Mouse (Mus musculus): ENCODE measurements at regions not wholly inside any gene's neighbourhood (a gene's known extent, or its start where the extent isn't known, plus 50 kb on each side); places are given as distances from the start of the nearest gene placed in this dataset.

DNA sequence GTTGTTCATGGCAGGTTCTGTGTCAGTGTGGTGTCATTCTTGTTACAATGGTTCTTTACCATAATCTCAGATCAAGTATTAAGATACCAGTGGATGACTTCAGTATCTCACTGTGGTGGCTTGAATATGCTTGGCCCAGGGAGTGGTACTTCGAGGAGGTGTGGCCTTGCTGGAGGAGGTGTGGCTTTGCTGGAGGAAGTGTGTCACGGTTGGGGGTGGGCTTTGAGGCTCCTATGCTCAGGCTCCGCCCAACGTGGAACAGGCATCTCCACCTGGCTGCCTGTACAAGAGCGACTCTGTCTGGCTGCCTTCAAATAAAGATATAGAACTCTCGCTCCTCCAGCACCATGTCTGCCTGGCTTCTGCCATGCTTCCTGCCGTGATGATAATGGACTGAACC lies 63.6 kb downstream of the Cd2 start:
- ATAC-seq (ENCODE audit: low FRiP score): no peak
- 75% methylated on average over 7 of the region's 7 CpGs for WGBS

DNA sequence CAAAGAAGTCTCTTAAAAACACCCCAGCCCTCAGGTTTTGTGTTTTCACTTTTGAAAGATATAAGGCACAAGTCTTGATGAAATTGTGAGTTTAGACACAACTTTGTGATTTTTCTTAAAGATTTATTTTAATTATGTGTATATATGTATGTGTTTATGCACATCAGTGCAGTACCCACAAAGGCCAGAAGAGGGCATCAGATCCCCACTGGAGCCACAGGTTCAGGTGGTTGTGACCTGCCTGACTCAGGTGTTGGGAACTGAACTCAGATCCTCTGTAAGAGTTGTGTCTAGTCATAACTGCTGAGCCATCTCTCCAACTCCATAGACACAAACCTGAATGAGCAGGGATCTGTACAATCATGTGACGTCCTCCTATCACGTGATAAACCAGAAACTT lies 67.8 kb downstream of the Cd2 start:
- Histone ChIP-seq H3K4me3 (ENCODE audit: low read depth, low read length) (no peak overlapping the region), H3K27me3 (ENCODE audit: insufficient read depth, low read length) (no peaks in the 10 kb centered on the region), H3K36me3 (ENCODE audit: insufficient read depth, low read length) (no peaks in the 10 kb centered on the region), H3K9me3 (ENCODE audit: low read length) (no peaks in the 10 kb centered on the region), H3K4me1 (ENCODE audit: insufficient read depth, low read length) (no peaks in the 10 kb centered on the region), H3K27ac (ENCODE audit: low read depth, low read length) (no peak overlapping the region), H3K9ac (replicated peaks; ENCODE audit: low read length, poor library complexity, severe bottlenecking) (no peak overlapping the region), H3K4me2 (ENCODE audit: low read depth, low read length, poor library complexity, severe bottlenecking) (no peak overlapping the region)
- TF ChIP-seq CTCF (IDR thresholded peaks at IDR 0.05): peak; percentile 38; the same call in 1 of the 2 replicates
- ATAC-seq (ENCODE audit: low FRiP score): no peak
- DNase-seq (ENCODE audit: low spot score): no peak
- WGBS: 100% methylated on average over 2 of the region's 2 CpGs

More for the DNA sequence above, 63.6 kb downstream of the Cd2 start:
- H3K36me3 ChIP-seq (ENCODE audit: insufficient read depth, low read length): no peaks in the 10 kb centered on the region
- TF ChIP-seq CTCF (IDR thresholded peaks at IDR 0.05): no peak
- H3K27me3 ChIP-seq (ENCODE audit: insufficient read depth, low read length): no peaks in the 10 kb centered on the region
- H3K27ac ChIP-seq (ENCODE audit: low read depth, low read length): no peak overlapping the region
- no peak overlapping the region for H3K4me3 ChIP-seq (ENCODE audit: low read depth, low read length)
- no peak overlapping the region for H3K9ac ChIP-seq (replicated peaks; ENCODE audit: low read length, poor library complexity, severe bottlenecking)
- H3K4me2 ChIP-seq (ENCODE audit: low read depth, low read length, poor library complexity, severe bottlenecking): no peak overlapping the region
- no peak for DNase-seq (ENCODE audit: low spot score)
- H3K4me1 ChIP-seq (ENCODE audit: insufficient read depth, low read length): no peaks in the 10 kb centered on the region
- H3K9me3 ChIP-seq (ENCODE audit: low read length): no peaks in the 10 kb centered on the region

DNA sequence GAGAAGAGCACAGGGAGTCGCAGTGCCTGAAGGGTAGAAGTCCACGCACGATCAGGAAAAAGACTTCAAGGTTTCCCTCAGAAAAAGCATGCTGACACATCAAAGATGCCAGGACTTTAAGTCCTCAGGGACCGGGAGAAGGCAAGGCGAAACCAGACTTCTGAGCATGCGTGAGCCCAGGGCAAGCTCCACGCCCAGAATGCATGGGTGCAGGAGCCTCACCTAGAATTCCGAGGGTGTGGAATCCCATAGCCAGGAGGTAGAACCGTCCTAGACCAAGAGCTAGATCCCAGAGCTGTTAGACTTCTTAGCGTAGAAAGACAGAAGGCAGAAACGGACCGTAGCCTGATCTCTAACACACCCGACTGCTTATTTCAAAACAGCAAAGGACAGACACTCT lies 71.0 kb downstream of the Cd2 start:
- Histone ChIP-seq H3K4me3 (ENCODE audit: low read depth, low read length) (no peak overlapping the region), H3K4me1 (ENCODE audit: insufficient read depth, low read length) (peaks cover 9% of the 10 kb centered on the region), H3K9ac (replicated peaks; ENCODE audit: low read length, poor library complexity, severe bottlenecking) (no peak overlapping the region), H3K4me2 (ENCODE audit: low read depth, low read length, poor library complexity, severe bottlenecking) (no peak overlapping the region), H3K27me3 (ENCODE audit: insufficient read depth, low read length) (no peaks in the 10 kb centered on the region), H3K9me3 (ENCODE audit: low read length) (no peaks in the 10 kb centered on the region), H3K27ac (ENCODE audit: low read depth, low read length) (no peak overlapping the region), H3K36me3 (ENCODE audit: insufficient read depth, low read length) (no peaks in the 10 kb centered on the region)
- 79% methylated on average over 13 of the region's 13 CpGs for WGBS
- DNase-seq (ENCODE audit: low spot score) (no peak), ATAC-seq (ENCODE audit: low FRiP score) (no peak)
- no peak for TF ChIP-seq CTCF (IDR thresholded peaks at IDR 0.05)

DNA sequence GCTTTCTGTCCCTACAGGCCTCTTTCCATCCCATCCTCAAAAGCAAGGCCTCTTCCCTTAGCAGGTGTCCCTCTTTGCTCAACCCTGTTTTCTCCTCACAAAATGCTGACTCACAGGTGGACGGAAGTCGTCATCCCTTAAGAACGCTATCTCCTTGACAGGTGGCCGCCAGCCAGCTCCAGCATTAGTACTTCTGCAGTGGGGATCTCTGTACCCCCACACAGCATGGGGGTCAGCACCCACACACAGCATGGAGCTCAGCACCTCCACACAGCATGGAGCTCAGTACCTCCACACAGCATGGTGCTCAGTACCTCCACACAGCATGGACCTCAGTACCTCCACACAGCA lies 74.6 kb downstream of the Cd2 start:
- WGBS: 44% methylated on average over 4 of the region's 4 CpGs
- Histone ChIP-seq H3K9me3 (ENCODE audit: low read length) (no peaks in the 10 kb centered on the region), H3K27me3 (ENCODE audit: insufficient read depth, low read length) (no peaks in the 10 kb centered on the region), H3K36me3 (ENCODE audit: insufficient read depth, low read length) (no peaks in the 10 kb centered on the region), H3K4me2 (ENCODE audit: low read depth, low read length, poor library complexity, severe bottlenecking) (no peak overlapping the region), H3K4me1 (ENCODE audit: insufficient read depth, low read length) (peaks cover 9% of the 10 kb centered on the region), H3K4me3 (ENCODE audit: low read depth, low read length) (no peak overlapping the region), H3K9ac (replicated peaks; ENCODE audit: low read length, poor library complexity, severe bottlenecking) (no peak overlapping the region), H3K27ac (ENCODE audit: low read depth, low read length) (0 out of 2 replicates have a peak overlapping the region, but pooled peaks have one; percentile 0)
- TF ChIP-seq CTCF (IDR thresholded peaks at IDR 0.05): no peak
- DNase-seq (ENCODE audit: low spot score): no peak
- no peak for ATAC-seq (ENCODE audit: low FRiP score)

DNA sequence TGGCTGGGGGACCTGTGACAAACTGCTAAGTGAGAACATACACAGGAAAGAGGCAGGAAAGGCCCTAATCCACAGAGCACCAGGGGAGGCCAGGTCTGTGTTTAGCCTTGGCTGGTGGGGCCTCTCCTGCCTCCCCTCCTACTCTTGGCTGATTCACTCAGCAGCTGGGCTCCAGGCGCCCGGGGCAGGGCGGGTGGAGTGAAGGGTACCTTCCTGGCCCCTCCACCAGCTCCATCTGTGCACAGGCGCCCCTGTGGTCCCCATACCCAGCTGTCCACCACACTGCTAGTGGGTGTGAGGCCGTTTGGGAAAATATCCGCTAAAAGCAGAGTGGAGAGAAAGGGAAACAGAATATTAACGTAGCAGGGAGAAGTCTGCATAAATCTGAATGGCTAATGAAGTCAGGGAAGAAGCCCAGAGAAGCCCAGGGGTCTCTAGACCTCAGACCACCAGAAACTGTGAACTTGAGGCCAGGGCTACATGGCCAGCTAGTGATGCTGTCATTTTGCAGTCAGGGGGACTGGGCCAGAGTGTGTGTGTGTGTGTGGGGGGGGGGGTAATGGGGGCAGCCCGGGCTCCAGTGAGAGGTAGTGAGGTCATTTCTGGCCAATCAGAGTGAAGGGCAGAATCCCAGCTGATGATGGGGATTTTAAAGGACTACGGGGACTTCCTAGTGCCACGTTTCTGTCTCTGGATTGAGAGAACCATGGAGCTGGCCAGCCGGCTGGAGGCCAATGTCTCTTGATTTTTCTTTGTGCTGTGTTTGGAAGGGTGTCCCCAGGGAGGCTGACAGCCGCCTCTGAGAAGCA lies 75.1 kb downstream of the Cd2 start:
- H3K4me3 ChIP-seq (ENCODE audit: low read depth, low read length): no peak overlapping the region
- peak overlapping the region; percentile 0; the same call in 1 of the 2 replicates for H3K27ac ChIP-seq (ENCODE audit: low read depth, low read length)
- WGBS: 6% methylated on average over 12 of the region's 12 CpGs
- H3K27me3 ChIP-seq (ENCODE audit: insufficient read depth, low read length): no peaks in the 10 kb centered on the region
- ATAC-seq (ENCODE audit: low FRiP score): peak; percentile 71
- H3K4me1 ChIP-seq (ENCODE audit: insufficient read depth, low read length): peaks cover 9% of the 10 kb centered on the region
- no peak for TF ChIP-seq CTCF (IDR thresholded peaks at IDR 0.05)
- no peaks in the 10 kb centered on the region for H3K9me3 ChIP-seq (ENCODE audit: low read length)
- peak; percentile 85 for DNase-seq (ENCODE audit: low spot score)
- no peak overlapping the region for H3K9ac ChIP-seq (replicated peaks; ENCODE audit: low read length, poor library complexity, severe bottlenecking)
- no peaks in the 10 kb centered on the region for H3K36me3 ChIP-seq (ENCODE audit: insufficient read depth, low read length)
- no peak overlapping the region for H3K4me2 ChIP-seq (ENCODE audit: low read depth, low read length, poor library complexity, severe bottlenecking)

DNA sequence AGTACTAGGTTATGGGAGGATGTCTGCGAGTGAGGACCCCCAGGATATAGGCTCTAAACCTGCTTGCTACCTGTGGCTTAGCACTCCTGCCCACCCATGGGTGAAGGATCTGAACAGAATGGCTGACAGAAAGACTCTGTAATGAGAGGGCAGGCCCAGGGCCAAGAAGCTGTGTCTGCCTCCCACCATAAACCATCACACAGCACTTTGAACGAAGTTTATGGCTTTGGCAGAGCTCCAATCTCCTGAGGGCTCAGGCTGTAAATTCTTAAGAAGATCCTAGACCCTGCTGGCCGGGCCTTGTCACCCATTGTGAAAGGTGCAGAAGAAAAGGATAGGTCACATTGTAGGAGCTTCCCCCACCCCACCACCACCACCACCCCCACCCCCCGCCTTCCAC lies 75.8 kb downstream of the Cd2 start:
- H3K36me3 ChIP-seq (ENCODE audit: insufficient read depth, low read length): no peaks in the 10 kb centered on the region
- H3K9ac ChIP-seq (replicated peaks; ENCODE audit: low read length, poor library complexity, severe bottlenecking): no peak overlapping the region
- no peak overlapping the region for H3K27ac ChIP-seq (ENCODE audit: low read depth, low read length)
- H3K9me3 ChIP-seq (ENCODE audit: low read length): no peaks in the 10 kb centered on the region
- no peak overlapping the region for H3K4me3 ChIP-seq (ENCODE audit: low read depth, low read length)
- ATAC-seq (ENCODE audit: low FRiP score): peak; percentile 1; the same call in 1 of the 2 replicates
- H3K27me3 ChIP-seq (ENCODE audit: insufficient read depth, low read length): no peaks in the 10 kb centered on the region
- no peak overlapping the region for H3K4me2 ChIP-seq (ENCODE audit: low read depth, low read length, poor library complexity, severe bottlenecking)
- no peak for TF ChIP-seq CTCF (IDR thresholded peaks at IDR 0.05)
- peaks cover 9% of the 10 kb centered on the region for H3K4me1 ChIP-seq (ENCODE audit: insufficient read depth, low read length)
- WGBS: 55% methylated on average over 4 of the region's 4 CpGs
- peak; percentile 61 for DNase-seq (ENCODE audit: low spot score)
